Mouse (Mus musculus) forebrain, embryonic 12.5 days (tissue): Measurements from ENCODE around the gene Ccdc43. TPM values are rescaled to one million over a fixed set of nuclear protein-coding genes. Genes with fewer than 3 reads are reported as not detected.

Experiments
- ATAC-seq: fragments of 200-750 bp; cut with Nextera tagmentation; 2 replicates; pipeline ENCODE4 v1.8.0; 2017; ENCODE audit warnings: moderate TSS enrichment; ENCODE audit not compliant: low FRiP score
- H3K27ac ChIP-seq: fragments of 300-500 bp; sonication (generic); 2 replicates; pipeline ENCODE4 v1.5.1; 2016; ENCODE audit warnings: mild to moderate bottlenecking
- H3K27me3 ChIP-seq: fragments of 300-500 bp; sonication (generic); 2 replicates; pipeline ENCODE4 v1.6.1; 2016; ENCODE audit warnings: mild to moderate bottlenecking
- H3K36me3 ChIP-seq: fragments of 300-500 bp; sonication (generic); replicated peaks from 2 replicates; pipeline ENCODE4 v1.6.1; 2016; ENCODE audit warnings: mild to moderate bottlenecking
- H3K4me1 ChIP-seq: fragments of 300-500 bp; sonication (generic); 2 replicates; pipeline ENCODE4 v1.6.1; 2016
- H3K4me2 ChIP-seq: fragments of 300-500 bp; sonication (generic); 2 replicates; pipeline ENCODE4 v1.6.1; 2016; ENCODE audit warnings: mild to moderate bottlenecking, moderate library complexity
- H3K4me3 ChIP-seq: fragments of 300-500 bp; sonication (generic); replicated peaks from 2 replicates; pipeline ENCODE4 v1.5.1; 2016; ENCODE audit warnings: mild to moderate bottlenecking
- H3K9ac ChIP-seq: fragments of 300-500 bp; sonication (generic); 2 replicates; pipeline ENCODE4 v1.6.1; 2016; ENCODE audit warnings: mild to moderate bottlenecking
- H3K9me3 ChIP-seq: fragments of 300-500 bp; sonication (generic); 2 replicates; pipeline ENCODE4 v1.6.1; 2016
- WGBS: fragments of 180-500 bp; shearing (Covaris S2); methylation state at CpG from one replicate; pipeline ENCODE4 v1.1.7; 2016; 5-methylcytosine and 5-hydroxymethylcytosine counted together
- microRNA-seq: library from miRNA; unstranded; fragments of <30 nt; microRNA quantifications from one replicate; pipeline ENCODE4, GENCODE M21; 2017
- polyA plus RNA-seq: library from polyadenylated mRNA; unstranded; fragments of >200 nt; fragmentation: Nextera tagmentation; extraction: Ambion mirVana; gene quantifications from 2 replicates; pipeline ENCODE4 v1.2.1, GENCODE M21; 2016

Ccdc43 gene
- polyA plus RNA-seq, 1 experiment from 2014 or later: 57.7 TPM

GRCm38 (mm10) chr11:102656326-102656926 lies 41.2 kb downstream of the Ccdc43 start:
- ATAC-seq: no peak

DNA sequence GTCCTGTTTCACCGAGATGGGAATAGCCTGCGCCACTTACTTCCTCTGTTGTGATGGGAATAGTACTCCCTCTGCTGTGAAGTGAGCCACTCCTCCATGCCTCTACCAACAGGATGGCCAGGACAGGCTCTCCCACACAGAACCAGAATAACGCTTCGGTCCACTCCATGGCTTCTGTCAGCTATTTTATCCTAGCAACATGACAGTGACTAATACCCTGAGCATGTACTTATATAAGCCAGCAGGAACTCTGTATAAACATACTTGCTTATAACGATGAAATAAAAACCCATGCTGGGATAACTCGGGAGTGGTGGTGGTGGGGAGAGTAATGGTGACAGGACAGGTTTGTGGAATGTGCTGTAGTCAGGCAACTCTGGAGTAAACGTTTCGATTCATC lies 41.7 kb downstream of the Ccdc43 start:
- no peaks in the 10 kb centered on the region for H3K4me1 ChIP-seq
- no peaks in the 10 kb centered on the region for H3K36me3 ChIP-seq
- H3K9ac ChIP-seq: no peak overlapping the region
- ATAC-seq: no peak
- no peak overlapping the region for H3K27ac ChIP-seq
- WGBS: 81% methylated on average over 8 of the region's 8 CpGs
- H3K4me3 ChIP-seq: no peak overlapping the region
- peaks cover 2% of the 10 kb centered on the region; the same call in 1 of the 2 replicates for H3K27me3 ChIP-seq
- H3K4me2 ChIP-seq: no peak overlapping the region
- H3K9me3 ChIP-seq: no peaks in the 10 kb centered on the region

More at GRCm38 (mm10) chr11:102656326-102656926, 41.2 kb downstream of the Ccdc43 start:
- H3K4me1 ChIP-seq: no peaks in the 10 kb centered on the region
- H3K36me3 ChIP-seq: no peaks in the 10 kb centered on the region
- H3K4me2 ChIP-seq: no peak overlapping the region
- 45% methylated on average over 4 of the region's 4 CpGs for WGBS
- H3K27me3 ChIP-seq: peaks cover 2% of the 10 kb centered on the region; the same call in 1 of the 2 replicates
- no peak overlapping the region for H3K9ac ChIP-seq
- H3K9me3 ChIP-seq: no peaks in the 10 kb centered on the region
- no peak overlapping the region for H3K4me3 ChIP-seq
- H3K27ac ChIP-seq: no peak overlapping the region

GRCm38 (mm10) chr11:102652844-102653243 lies 44.7 kb downstream of the Ccdc43 start:
- Histone ChIP-seq H3K27ac (no peak overlapping the region), H3K4me2 (no peak overlapping the region), H3K9ac (no peak overlapping the region), H3K36me3 (no peaks in the 10 kb centered on the region), H3K4me1 (no peaks in the 10 kb centered on the region), H3K9me3 (no peaks in the 10 kb centered on the region), H3K4me3 (no peak overlapping the region), H3K27me3 (peaks cover 2% of the 10 kb centered on the region; the same call in 1 of the 2 replicates)
- 84% methylated on average over 3 of the region's 3 CpGs for WGBS
- ATAC-seq: no peak

DNA sequence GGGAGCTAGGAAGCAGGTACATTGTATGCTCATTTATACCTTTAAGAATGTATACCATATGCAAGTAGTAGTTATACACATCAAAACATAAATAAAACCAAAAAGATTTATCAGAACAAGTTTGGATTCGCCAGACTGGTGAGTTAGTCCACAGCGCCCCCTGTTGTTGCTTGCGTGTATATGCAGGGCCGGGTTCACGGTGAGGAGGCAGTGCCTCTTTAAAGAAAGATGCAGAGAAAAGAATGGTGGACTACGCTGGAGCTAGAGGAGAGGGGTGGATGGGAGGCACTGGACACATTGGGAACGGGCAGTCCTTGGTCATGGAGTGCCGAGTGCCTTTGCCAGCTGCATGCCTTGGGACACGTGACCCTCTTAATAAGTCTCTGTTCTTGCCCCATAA lies 46.2 kb downstream of the Ccdc43 start:
- Histone ChIP-seq H3K36me3 (no peaks in the 10 kb centered on the region), H3K27ac (no peak overlapping the region), H3K9ac (no peak overlapping the region), H3K9me3 (no peaks in the 10 kb centered on the region), H3K27me3 (peaks cover 2% of the 10 kb centered on the region; the same call in 1 of the 2 replicates), H3K4me3 (no peak overlapping the region), H3K4me1 (no peaks in the 10 kb centered on the region), H3K4me2 (no peak overlapping the region)
- WGBS: 2% methylated on average over 9 of the region's 9 CpGs
- ATAC-seq: no peak

DNA sequence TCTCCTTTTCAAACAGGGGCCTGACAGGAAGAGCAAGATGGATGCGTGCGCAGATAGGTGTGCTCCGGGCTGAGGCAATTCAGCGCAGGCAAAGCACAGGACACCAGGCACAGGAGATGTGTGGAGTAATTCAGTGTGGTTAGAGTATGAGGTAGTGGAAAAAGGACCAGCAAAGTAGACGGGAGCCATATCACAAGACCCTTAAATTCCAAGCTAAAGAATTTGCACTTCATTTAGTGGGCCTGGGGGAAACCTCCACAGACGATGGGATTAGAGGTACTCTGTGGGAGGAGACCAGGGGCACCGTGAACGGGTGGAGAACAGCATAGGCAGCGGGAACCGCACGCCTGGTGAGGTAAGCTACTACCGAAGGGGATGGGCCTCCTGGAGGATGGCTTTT lies 49.7 kb downstream of the Ccdc43 start:
- no peaks in the 10 kb centered on the region for H3K9me3 ChIP-seq
- no peaks in the 10 kb centered on the region for H3K27me3 ChIP-seq
- H3K4me2 ChIP-seq: no peak overlapping the region
- no peak for ATAC-seq
- no peak overlapping the region for H3K9ac ChIP-seq
- H3K4me3 ChIP-seq: no peak overlapping the region
- peaks cover 5% of the 10 kb centered on the region; the same call in 1 of the 2 replicates for H3K4me1 ChIP-seq
- 68% methylated on average over 12 of the region's 12 CpGs for WGBS
- H3K27ac ChIP-seq: no peak overlapping the region
- no peaks in the 10 kb centered on the region for H3K36me3 ChIP-seq

DNA sequence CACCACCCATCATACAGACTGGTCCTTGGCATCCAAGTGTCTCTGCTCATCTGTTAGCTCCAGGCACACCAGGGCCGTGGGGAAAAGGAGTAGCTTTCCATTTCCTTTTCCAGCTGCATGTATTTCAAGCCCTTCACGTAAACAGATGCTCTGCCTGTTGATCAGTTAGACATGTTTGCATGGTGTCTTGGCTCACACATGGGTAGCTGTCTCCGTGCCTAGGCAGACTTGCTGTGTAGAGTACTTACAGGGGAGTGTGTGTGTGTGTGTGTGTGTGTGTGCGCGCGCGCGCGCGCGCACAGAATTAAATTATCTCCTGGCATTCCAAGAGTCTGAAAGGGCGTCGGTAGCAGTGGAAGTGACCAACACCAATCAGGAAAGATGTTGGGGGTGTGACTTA lies 51.4 kb downstream of the Ccdc43 start:
- no peaks in the 10 kb centered on the region for H3K9me3 ChIP-seq
- H3K27ac ChIP-seq: no peak overlapping the region
- H3K4me2 ChIP-seq: no peak overlapping the region
- ATAC-seq: no peak
- no peaks in the 10 kb centered on the region for H3K36me3 ChIP-seq
- 87% methylated on average over 13 of the region's 13 CpGs for WGBS
- H3K9ac ChIP-seq: no peak overlapping the region
- no peaks in the 10 kb centered on the region for H3K27me3 ChIP-seq
- peaks cover 5% of the 10 kb centered on the region; the same call in 1 of the 2 replicates for H3K4me1 ChIP-seq
- H3K4me3 ChIP-seq: no peak overlapping the region

GRCm38 (mm10) chr11:102643891-102644382 lies 53.6 kb downstream of the Ccdc43 start:
- 63% methylated on average over 10 of the region's 10 CpGs for WGBS

GRCm38 (mm10) chr11:102636887-102637286 lies 60.7 kb downstream of the Ccdc43 start:
- no peak for ATAC-seq
- Histone ChIP-seq H3K4me1 (peaks cover 40% of the 10 kb centered on the region), H3K4me2 (no peak overlapping the region), H3K4me3 (no peak overlapping the region), H3K36me3 (no peaks in the 10 kb centered on the region), H3K27me3 (peaks cover 23% of the 10 kb centered on the region; the same call in 1 of the 2 replicates), H3K9me3 (no peaks in the 10 kb centered on the region), H3K9ac (no peak overlapping the region), H3K27ac (no peak overlapping the region)
- 43% methylated on average over 12 of the region's 12 CpGs for WGBS

More at GRCm38 (mm10) chr11:102643891-102644382, 53.6 kb downstream of the Ccdc43 start:
- Histone ChIP-seq H3K4me1 (peaks cover 12% of the 10 kb centered on the region), H3K27ac (no peak overlapping the region), H3K27me3 (0 out of 2 replicates have a peak, but pooled peaks cover under 1% of the 10 kb centered on the region), H3K4me2 (no peak overlapping the region), H3K9ac (no peak overlapping the region), H3K9me3 (no peaks in the 10 kb centered on the region), H3K36me3 (no peaks in the 10 kb centered on the region), H3K4me3 (no peak overlapping the region)
- ATAC-seq: no peak

Small RNA genes lying within 50 kb of the gene (microRNA-seq; reads per million reads assigned to microRNA genes)
- gene Gm22920: not detected

Other genes starting within 250 kb of the Ccdc43 start
- gene Itga2b, start 227.7 kb downstream of the Ccdc43 start, polyA plus RNA-seq: 3.5 and 4.5 TPM in 2 replicates
- 66.6 and 67.9 TPM in 2 replicates for gene Gpatch8, start 141.4 kb downstream of the Ccdc43 start, polyA plus RNA-seq
- gene Gm11627, start 118.3 kb downstream of the Ccdc43 start, polyA plus RNA-seq: 11.7 and 12.5 TPM in 2 replicates
- 42.2 and 42.3 TPM in 2 replicates for gene Fzd2, start 93.4 kb downstream of the Ccdc43 start, polyA plus RNA-seq
- 0.19 and 0.21 TPM in 2 replicates for gene Meioc, start 34.1 kb downstream of the Ccdc43 start, polyA plus RNA-seq
- gene Adam11, start 63.7 kb upstream of the Ccdc43 start, polyA plus RNA-seq: 22.7 and 23.0 TPM in 2 replicates
- gene Gjc1, start 121.9 kb upstream of the Ccdc43 start, polyA plus RNA-seq: 90.5 and 103 TPM in 2 replicates
- not detected in 2 replicates for gene Higd1b, start 138.1 kb upstream of the Ccdc43 start, polyA plus RNA-seq
- 274 and 279 TPM in 2 replicates for gene Eftud2, start 183.2 kb upstream of the Ccdc43 start, polyA plus RNA-seq
- gene Ccdc103, start 183.4 kb upstream of the Ccdc43 start, polyA plus RNA-seq: 1.7 and 2.4 TPM in 2 replicates
- not detected in 2 replicates for gene Fam187a, start 187.4 kb upstream of the Ccdc43 start, polyA plus RNA-seq
- 0.09 TPM in 1 of 2 replicates, not detected in the other for gene Gfap, start 203.1 kb upstream of the Ccdc43 start, polyA plus RNA-seq
- gene Kif18b, start 227.3 kb upstream of the Ccdc43 start, polyA plus RNA-seq: 10.8 and 13.0 TPM in 2 replicates
- 3.7 and 4.0 TPM in 2 replicates for gene C1ql1, start 248.9 kb upstream of the Ccdc43 start, polyA plus RNA-seq